Mouse (Mus musculus) megakaryocyte, embryonic 14.5 days (primary cell): ENCODE measurements around the gene Gse1.

Experiments
- FLI1 ChIP-seq: IDR thresholded peaks from 2 replicates; pipeline ENCODE4 v1.6.1; 2012; ENCODE audit warnings: low read length, inconsistent platforms, mixed read lengths
- GATA1 ChIP-seq: IDR thresholded peaks from 3 replicates; pipeline ENCODE4 v1.6.1; 2012; ENCODE audit warnings: mixed read lengths, low read length, inconsistent platforms, borderline replicate concordance

DNA sequence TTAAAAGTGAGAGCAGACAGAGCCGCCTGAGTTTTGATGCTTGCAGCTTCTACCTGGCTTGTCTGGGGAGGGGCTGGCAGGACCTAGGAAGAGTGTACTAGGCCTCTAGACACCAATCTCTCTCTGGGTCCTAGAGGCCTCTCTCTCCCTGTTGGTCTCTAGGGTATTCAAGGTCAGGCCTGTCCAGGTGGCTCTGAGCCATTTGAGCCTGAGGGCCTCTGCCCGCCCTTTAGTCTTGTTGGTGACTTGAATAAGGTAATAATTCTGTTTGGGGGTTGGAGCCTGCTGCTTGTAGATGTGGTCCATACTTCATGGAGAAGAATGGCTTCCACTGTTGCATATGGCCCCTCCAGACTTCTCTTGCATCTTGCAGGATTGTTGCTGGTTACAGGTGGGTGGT, 287.0 kb downstream of the Gse1 start:
- TF ChIP-seq GATA1 (no peak), FLI1 (no peak)
